Mouse (Mus musculus) adrenal gland, postnatal 25 days (tissue): ENCODE measurements around the gene Srd5a1. TPM values are rescaled to one million over a fixed set of nuclear protein-coding genes. Genes with fewer than 3 reads are reported as not detected.

Source experiments
- DNase-seq: peaks from one replicate; pipeline ENCODE4 v3.0.0; 2021; ENCODE audit warnings: mixed read lengths
- total RNA-seq: library from RNA; stranded (reverse); gene quantifications from 2 replicates; pipeline ENCODE4 v1.2.3, GENCODE M21; 2021

Srd5a1 gene
- total RNA-seq, 1 experiment from 2014 or later = 29.5 TPM

DNA sequence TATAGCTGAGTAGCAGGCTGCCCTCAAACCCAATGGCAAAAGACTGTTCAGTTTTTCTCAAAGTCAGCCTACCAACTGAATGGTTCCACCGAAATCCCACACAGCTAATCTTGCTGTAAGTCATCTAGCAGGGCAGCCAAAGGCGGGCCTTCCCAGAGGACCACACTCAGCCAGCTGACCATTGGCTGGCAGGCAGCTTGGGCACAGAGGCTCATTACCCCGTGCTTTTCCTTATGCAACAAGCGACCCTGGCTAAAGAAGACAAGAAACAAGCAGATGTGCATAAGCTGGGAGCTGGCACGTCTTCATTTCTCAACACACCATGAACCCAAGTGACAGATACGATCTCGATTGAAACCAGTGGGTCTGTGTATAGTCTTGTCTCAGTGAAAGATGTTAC lies 73.9 kb downstream of the Srd5a1 start:
- no peak for DNase-seq

DNA sequence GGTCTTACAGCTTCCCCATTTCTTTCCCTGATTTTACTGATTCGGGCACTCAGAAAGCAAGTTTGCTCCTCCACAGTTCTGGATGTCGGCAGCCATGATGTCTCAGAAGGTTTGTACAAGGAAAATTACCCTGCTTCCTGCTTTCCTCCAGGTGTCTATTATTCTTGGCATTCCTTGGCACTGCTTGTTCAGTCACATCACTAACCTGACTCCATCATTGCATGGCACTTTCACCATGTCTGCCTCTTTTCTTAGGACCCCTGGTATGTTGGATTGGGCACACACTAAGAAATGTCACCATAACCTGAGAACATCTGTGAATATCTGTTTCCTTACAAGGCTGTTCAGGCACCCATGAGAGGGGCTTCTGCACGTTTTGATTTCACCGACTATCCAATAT lies 75.2 kb downstream of the Srd5a1 start:
- no peak for DNase-seq

DNA sequence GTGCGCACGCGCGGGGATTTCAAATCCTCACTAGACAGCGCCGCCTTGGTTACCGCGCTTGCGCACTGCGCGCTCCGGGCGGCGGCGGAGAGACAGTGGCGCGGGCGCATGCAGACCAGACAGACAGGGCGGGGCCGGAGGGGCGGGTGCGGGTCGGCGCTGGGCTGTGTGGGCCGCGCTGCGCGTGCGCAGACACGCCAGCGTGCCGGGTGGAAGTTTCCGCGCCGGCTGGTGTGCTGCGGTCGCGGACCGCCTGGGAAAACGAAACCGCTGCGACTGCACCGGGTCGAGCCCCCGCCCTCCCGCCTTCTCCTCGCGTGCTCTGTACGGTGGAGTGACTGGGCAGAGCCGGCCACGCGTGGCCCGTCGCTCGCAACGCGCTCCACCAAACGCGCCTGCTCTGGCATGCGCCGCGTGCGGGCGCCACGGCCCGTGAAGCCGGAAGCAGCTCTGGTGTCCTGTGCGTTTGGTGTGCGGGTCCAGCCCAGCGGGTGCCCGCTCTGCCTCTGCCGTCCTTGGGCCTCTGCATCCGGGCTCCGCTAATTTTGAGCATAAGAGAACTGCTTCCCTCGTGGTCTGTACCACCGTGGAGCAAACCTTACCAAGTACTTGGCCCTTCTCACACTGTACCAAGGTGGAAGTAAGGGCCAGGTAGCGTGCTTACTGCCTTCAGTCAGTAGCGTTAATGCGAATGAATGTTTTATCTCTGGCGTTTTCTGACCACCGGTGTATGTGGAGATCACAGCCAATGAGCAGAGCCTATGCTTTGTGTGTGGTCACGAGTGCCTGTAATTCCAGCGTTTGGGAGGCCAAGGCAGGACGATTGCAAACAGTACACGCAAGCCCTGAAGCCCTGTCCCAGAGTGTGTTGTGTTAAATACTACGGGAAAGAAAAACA lies 76.3 kb downstream of the Srd5a1 start:
- peak; percentile 99 for DNase-seq

DNA sequence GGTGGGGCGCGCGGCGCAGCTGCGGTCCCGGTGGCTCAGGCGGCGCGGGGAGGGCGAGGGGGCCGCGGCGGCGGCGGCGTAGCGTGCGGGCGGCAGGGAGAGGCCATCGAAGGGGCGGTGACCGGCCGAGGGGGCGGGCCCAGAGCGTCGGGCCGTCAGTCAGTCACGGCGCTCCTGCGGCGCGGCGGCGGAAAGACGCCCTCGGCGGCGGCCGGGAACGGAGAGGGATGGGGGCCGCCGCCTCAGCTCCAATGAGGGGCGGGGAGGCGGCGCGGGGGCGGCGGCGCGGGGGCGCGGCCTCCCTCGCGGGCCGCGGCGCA lies 76.9 kb downstream of the Srd5a1 start, which contains the start of gene Tent4a:
Tent4a (minus strand) TSS at position 284 of the 320 bp plus-strand sequence.
- DNase-seq = no peak

DNA sequence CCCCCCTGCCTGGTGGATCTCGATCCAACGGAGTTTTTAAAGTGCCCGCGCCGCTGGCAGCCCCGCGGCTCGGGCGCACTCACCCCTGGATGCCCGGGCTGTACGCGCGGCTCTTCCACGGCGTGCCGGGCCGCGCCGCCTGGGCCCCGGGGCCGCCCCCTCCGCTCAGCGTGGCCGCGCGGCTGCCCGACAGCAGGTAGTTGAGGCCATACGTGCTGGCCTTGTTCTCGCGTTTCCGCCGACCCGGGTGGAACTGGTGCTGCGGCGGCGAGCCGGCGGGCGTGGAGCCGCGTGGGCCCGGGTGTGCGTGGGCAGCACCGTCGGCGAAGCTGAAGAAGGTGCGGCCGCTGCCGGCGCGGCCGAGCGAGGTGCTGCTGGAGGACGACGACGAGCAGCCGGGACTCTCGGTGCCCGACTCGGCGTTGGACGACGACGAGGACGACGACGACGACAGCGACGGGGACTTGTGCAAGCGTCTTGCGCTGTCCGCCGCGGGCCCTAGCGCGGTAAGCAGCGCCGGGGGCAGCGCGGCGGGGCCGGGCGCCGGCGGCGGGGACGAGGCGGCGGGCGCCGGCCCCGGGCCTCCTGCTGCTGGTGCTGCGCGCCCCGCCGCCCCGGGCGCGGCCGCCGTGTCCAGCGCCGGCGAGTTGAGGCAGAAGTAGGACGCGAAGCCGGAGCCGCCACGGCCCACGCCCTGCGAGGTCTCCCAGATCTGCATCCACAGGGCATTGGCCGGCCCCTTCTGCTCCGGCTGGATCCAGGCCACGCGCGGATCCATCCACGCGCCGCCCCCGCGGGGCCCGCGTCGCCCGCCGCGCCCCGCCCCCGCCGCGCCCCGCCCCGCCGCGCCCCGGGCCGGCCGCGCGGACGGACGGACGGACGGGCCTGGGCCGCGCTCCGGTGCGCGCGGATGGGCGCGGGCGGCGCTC lies 77.6 kb downstream of the Srd5a1 start, which contains the start of gene Nsun2:
Nsun2 (plus strand) TSS at position 342 of the 929 bp plus-strand sequence.
- DNase-seq = peak; percentile 66

DNA sequence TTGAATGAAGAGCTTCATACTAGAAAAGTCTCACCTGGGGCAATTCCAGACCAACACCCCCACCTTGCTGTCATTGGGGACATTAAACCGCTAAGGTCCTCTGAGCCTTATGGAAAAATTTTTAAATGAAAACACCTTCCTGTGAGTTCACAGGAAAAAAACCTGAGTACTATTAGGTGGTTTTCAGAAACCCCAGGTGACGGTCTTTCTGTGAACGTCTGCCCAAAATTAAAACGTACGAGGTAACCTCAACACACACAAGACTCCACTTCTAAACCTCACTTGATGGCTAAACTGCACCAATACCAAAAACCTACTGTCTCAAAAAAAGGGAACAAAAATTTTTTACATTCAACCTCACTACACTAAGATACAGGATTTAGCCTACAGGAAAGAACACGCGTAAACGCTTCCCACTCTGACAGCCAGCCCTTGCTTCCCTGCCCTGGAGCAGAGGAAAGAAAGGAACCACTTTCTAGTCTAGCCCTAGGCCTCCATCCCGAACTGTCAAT lies 78.3 kb downstream of the Srd5a1 start:
- DNase-seq = no peak

DNA sequence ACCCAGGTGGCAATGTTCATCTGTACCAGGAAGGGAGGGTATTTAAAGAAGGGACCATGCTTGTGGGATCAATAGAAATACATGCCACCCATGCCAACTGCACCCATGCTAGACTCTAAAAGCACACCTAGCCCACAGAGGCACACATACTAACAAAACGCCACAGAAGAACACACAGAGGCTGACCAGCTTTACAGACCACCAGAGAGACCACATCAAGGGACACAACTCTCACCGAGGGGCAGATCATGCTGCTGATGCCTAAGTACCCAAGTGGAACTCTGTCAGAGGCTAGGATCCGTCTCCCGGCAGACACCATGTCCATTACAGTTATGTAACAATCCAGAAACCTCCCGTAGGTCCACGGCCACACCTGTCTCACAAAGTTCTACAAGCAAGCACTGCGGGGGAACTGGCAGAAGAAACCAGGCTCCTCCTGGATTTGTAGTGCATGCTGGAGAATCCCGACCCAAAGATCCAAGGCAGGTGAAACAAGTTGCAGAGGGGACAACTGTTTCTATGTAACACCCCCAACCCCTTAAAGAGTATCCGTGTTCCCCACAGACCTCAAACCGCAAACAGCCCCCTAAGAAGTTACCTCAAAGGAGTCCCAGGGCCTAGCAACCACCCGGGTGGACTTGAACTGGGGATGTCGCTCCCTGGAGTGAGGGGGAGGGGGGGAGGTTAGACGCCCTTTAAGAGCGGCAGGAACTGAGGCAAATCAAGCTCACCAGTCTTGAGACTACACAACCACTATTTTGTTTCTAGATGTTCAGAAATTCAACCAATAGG lies 78.9 kb downstream of the Srd5a1 start:
- DNase-seq = no peak

DNA sequence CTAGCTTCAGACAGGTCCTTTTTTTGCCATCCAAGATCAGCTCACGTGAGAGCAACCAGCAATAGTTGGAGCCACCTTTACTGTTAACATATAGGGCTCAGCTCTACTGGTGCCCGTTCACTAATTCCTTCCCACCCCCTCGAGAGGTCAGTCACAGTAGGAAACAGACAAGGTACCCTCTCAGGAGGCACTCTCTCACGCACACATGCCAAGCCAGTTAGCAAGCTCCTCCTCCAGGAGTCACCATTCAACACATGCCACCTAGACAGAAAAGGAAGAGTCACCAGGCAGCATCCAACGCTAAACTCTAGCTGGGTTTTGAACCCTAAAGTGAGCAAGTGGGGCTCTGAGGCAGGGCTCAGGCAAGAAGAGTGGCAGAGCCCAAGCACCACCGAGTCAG lies 79.8 kb downstream of the Srd5a1 start:
- DNase-seq = no peak

DNA sequence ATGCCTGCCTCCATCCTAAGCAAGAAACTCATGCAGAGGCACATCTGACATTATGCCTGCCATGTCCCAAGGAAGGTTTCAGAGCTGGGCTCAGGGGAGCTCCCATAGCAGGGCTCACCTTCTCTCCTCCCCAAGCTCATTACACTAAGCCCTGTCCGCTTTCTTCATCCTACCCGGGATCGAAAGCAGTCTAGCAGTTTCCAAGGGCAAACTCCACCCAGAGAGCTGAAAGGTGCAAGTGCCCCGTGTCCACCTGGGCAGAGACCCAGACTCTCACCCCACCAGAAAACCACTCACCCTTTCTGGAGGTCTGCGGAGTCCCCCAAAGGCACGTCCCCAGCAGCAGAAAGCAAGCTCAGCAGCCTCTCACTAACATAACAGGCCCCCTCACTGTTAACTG lies 80.3 kb downstream of the Srd5a1 start:
- DNase-seq = no peak

DNA sequence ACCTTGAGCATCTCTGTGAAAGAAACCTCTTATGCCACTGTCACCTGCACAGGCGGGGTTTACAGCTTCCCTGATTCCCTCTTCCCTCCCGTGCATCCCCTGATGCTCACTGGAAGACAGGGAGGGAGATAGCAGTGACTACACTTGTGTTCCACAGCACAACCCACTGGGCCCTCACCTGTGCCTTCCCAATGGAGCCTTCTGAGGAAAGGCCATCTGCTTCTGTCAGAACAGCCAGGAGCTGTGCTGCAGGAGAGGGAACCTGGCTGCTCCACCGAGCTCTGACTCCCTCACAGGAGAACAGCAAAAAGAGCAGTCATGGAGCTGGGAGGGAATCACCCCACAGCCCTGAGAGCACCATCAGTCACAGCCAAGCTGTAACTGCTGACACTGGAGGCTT lies 81.1 kb downstream of the Srd5a1 start:
- DNase-seq = no peak

DNA sequence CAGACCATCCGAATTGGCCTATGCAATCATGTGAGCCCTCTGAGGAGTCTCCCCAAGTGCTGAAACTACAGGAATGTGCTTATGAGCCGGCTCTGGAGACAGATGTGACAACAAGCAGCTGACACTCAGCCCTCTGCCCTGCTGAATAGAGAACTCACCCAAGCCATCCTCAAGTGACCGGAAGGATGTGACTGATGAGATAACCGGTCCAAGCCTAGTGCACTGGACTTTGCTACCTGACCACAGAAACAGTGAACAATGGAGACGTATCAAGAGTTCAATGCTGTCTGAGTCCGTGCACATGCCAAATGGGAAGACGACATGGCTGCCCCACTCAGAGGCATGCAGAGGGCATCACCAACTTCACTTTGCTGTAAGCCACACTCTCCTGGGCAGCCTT lies 82.7 kb downstream of the Srd5a1 start:
- no peak for DNase-seq

DNA sequence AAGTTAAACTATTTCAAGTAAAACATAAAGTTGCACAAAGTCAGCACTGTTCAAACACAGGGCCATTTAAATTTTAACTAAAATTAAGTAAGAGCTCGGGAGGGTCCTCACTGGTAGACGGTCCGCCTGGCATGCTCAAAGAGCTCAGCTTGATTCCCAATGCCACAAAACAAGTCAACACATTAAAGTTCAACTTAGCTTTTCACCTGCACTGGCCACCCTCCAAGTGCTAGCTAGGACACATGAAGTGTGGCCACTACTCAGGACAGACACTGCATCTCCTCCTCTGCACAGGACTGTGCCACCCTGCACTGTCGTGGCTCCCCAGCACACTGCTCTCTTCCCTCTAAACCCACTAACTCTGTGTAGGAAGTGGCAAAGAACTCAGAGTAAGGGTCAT lies 85.4 kb downstream of the Srd5a1 start:
- DNase-seq = no peak

DNA sequence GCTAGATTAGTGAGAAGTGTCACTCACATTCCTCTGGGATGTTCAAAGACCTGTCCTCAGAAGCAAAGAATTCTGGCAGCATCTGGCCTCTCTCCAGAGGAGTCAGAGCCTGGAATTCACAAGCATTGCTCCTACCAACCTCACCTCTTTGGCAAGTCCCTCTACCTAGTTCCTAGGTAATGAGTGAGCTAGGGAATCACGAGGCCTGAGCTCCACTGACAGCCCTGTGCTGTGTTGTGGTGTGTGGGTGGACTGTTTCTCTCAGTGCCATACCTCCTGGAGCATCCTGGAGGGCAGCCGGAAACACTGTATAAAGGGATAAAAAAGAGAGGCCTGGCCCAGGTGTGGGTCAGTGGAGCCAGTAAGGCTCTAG lies 87.1 kb downstream of the Srd5a1 start:
- no peak for DNase-seq

Other genes starting within 250 kb of the Srd5a1 start
- 84.4 and 102 TPM in 2 replicates for gene Nsun2, start 77.7 kb downstream of the Srd5a1 start, total RNA-seq
- gene Tent4a, start 76.8 kb downstream of the Srd5a1 start, total RNA-seq = 23.4 and 25.4 TPM in 2 replicates
- gene Ube2ql1, start 128.4 kb upstream of the Srd5a1 start, total RNA-seq = 2.1 and 6.0 TPM in 2 replicates
- gene Med10, start 191.0 kb upstream of the Srd5a1 start, total RNA-seq = 69.2 and 91.5 TPM in 2 replicates